Mouse (Mus musculus): ENCODE measurements around the gene Zfyve9. TPM values are rescaled to one million over a fixed set of nuclear protein-coding genes. Genes with fewer than 3 reads are reported as not detected.

The Zfyve9 gene
- polyA plus RNA-seq, 1 experiment = 0.92 TPM

DNA sequence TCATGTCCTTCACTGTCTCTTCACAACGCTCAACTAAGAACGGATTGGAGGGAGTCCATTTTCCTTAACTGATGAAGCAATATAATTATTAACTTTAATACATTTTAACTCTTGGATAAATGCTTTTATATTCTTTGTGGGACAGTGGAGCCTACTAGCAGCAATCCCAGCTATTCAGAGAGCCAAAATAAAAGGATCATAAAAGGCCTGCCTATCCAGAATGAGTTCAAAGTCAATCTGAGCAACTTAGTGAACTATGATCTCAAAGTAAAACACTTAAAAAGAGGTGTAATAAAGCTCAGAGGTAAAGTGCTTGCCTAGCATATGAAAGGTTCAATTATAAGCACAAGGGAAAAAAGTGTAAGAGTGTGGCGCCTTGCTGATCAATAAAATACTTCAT lies 21.0 kb downstream of the Zfyve9 start:
- WGBS = 82% methylated on average over 3 of the region's 3 CpGs
- Histone ChIP-seq H3K27ac (ENCODE audit: control insufficient read depth, insufficient read depth, low read depth, low read length, poor library complexity) (no peak overlapping the region), H3K4me3 (replicated peaks; ENCODE audit: control insufficient read depth, low read depth, low read length) (no peak overlapping the region), H3K4me1 (ENCODE audit: control insufficient read depth, insufficient read depth, low read length) (no peaks in the 10 kb centered on the region)
- no peak for TF ChIP-seq CTCF (IDR thresholded peaks at IDR 0.05; ENCODE audit: control insufficient read depth, insufficient read depth, low read length)
- TF ChIP-seq POLR2A (IDR thresholded peaks at IDR 0.05; ENCODE audit: borderline replicate concordance, control insufficient read depth, low read depth, low read length) = no peak

DNA sequence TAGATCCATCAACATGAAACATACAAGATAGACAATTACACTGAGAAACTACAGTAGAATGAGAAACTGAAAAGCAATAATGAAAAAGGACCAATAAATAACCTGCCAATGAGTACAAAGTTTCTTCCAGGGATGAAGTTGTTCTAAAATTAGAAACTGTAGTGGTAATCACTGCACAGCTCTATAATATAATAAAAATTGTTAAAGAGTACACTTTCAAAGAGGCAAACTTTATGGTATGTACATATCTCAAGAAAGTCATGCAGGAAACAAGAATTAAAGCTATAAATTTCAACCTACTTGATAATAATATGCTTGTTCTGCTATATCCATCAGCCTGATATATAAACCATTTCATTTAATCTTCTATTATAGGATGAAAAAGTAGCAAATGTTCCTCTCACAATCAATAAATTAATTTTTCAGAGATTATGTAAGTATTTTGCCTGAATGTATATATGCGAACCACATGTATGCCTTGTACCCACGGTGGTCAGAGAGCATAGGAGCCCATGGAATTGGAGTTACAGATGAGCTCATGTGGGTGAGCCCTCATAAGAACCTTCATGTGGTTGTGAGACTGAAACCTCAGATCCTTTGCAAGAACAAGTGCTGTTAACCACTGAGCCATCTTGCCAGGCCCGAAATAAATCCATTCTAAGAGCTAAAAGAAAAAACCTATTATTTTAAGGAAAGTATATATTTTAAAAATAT lies 34.3 kb downstream of the Zfyve9 start:
- Histone ChIP-seq H3K4me1 (ENCODE audit: control insufficient read depth, insufficient read depth, low read length) (no peaks in the 10 kb centered on the region), H3K4me3 (replicated peaks; ENCODE audit: control insufficient read depth, low read depth, low read length) (no peak overlapping the region), H3K27ac (ENCODE audit: control insufficient read depth, insufficient read depth, low read depth, low read length, poor library complexity) (no peak overlapping the region)
- TF ChIP-seq CTCF (IDR thresholded peaks at IDR 0.05; ENCODE audit: control insufficient read depth, insufficient read depth, low read length) (no peak), POLR2A (IDR thresholded peaks at IDR 0.05; ENCODE audit: borderline replicate concordance, control insufficient read depth, low read depth, low read length) (no peak)
- 77% methylated on average over 3 of the region's 3 CpGs for WGBS

DNA sequence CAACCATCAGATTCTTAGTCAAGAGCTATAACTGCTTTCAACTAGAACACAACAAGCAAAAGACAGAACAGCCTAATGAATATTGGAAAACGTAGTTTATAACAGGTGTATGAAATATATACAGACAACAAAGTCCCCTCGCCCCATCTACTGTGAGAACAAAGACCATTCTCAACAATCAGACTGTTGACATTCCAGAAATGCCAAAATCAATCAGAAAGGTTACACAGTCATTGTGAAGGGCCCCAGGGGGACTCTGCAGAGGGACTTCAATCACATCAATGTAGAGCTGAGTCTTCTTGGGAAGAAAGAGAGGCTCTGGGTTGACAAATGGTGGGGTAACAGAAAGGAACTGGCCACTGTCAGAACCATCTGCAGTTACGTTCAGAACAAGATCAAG lies 49.0 kb downstream of the Zfyve9 start:
- 64% methylated on average over 3 of the region's 3 CpGs for WGBS
- TF ChIP-seq CTCF (IDR thresholded peaks at IDR 0.05; ENCODE audit: control insufficient read depth, insufficient read depth, low read length) = no peak
- TF ChIP-seq POLR2A (IDR thresholded peaks at IDR 0.05; ENCODE audit: borderline replicate concordance, control insufficient read depth, low read depth, low read length) = no peak
- Histone ChIP-seq H3K4me3 (replicated peaks; ENCODE audit: control insufficient read depth, low read depth, low read length) (no peak overlapping the region), H3K4me1 (ENCODE audit: control insufficient read depth, insufficient read depth, low read length) (no peaks in the 10 kb centered on the region), H3K27ac (ENCODE audit: control insufficient read depth, insufficient read depth, low read depth, low read length, poor library complexity) (no peak overlapping the region)

DNA sequence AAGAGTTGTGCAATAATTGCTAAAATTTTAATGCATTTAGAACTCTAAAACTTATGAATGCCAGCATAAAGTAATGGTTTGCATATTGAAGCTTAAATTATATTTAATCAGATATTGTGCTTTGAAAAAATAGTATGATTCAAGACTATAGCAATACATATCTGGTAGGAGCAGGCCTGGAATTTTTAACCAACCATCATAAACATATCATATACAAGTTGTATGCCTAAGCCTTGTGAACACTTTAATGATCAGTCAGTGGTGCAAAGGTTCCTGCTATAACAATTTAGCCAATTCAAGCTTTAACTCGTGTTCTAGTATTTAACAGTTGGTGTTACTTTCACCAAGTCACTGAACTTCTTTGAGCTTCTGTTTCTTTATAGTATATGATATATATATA lies 50.1 kb downstream of the Zfyve9 start:
- TF ChIP-seq CTCF (IDR thresholded peaks at IDR 0.05; ENCODE audit: control insufficient read depth, insufficient read depth, low read length) = no peak
- no peak overlapping the region for H3K27ac ChIP-seq (ENCODE audit: control insufficient read depth, insufficient read depth, low read depth, low read length, poor library complexity)
- H3K4me3 ChIP-seq (replicated peaks; ENCODE audit: control insufficient read depth, low read depth, low read length) = no peak overlapping the region
- 57% methylated on average over 1 of the region's 1 CpGs for WGBS
- no peaks in the 10 kb centered on the region for H3K4me1 ChIP-seq (ENCODE audit: control insufficient read depth, insufficient read depth, low read length)

DNA sequence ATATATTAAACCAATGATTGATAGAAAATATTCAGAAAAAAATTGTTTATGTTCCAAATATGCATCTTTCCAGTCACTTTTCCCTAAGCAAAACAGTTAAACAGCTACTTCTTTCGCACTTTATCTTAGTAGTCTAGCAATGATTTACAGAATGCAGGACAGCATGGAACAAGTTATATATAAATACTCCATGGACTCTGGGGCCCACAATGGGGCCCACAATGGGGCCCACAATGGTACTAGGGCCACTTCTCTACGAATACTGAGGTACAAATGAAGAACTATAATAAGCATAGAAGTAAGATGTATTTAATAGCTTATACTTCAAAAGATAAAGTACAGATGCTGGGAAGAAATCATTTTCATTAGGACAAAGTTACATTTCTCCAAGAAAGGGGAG lies 56.5 kb downstream of the Zfyve9 start:
- TF ChIP-seq CTCF (IDR thresholded peaks at IDR 0.05; ENCODE audit: control insufficient read depth, insufficient read depth, low read length) (no peak), POLR2A (IDR thresholded peaks at IDR 0.05; ENCODE audit: borderline replicate concordance, control insufficient read depth, low read depth, low read length) (no peak)
- Histone ChIP-seq H3K27ac (ENCODE audit: control insufficient read depth, insufficient read depth, low read depth, low read length, poor library complexity) (no peak overlapping the region), H3K4me3 (replicated peaks; ENCODE audit: control insufficient read depth, low read depth, low read length) (no peak overlapping the region), H3K4me1 (ENCODE audit: control insufficient read depth, insufficient read depth, low read length) (no peaks in the 10 kb centered on the region)
- WGBS = 70% methylated on average over 2 of the region's 2 CpGs

DNA sequence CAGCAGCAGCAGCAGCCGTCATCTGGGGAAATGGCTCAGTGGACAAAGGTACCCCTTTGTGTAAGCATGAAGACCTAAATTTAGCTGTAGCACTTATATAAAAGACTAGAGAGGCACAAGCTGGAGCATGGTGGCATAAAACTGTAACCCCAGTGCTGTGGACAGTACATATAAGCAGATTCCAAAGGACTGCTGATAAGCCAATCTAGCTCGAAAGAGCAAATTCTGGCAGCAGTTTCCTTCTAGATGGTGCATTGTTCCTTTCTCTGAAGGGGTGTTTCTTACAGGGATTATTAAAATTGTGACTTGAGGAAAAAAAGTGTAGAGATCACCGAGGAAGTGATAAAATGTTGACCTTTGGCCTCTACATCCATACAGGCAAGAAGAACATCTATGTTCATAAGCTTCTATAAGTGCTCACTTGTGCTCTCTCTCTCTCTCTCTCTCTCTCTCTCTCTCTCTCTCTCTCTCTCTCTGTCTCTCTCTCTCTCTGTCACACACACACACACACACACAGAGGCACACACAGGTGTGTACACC lies 59.3 kb downstream of the Zfyve9 start:
- 60% methylated on average over 3 of the region's 3 CpGs for WGBS
- TF ChIP-seq CTCF (IDR thresholded peaks at IDR 0.05; ENCODE audit: control insufficient read depth, insufficient read depth, low read length) (no peak), POLR2A (IDR thresholded peaks at IDR 0.05; ENCODE audit: borderline replicate concordance, control insufficient read depth, low read depth, low read length) (no peak)
- H3K4me1 ChIP-seq (ENCODE audit: control insufficient read depth, insufficient read depth, low read length) = no peaks in the 10 kb centered on the region

DNA sequence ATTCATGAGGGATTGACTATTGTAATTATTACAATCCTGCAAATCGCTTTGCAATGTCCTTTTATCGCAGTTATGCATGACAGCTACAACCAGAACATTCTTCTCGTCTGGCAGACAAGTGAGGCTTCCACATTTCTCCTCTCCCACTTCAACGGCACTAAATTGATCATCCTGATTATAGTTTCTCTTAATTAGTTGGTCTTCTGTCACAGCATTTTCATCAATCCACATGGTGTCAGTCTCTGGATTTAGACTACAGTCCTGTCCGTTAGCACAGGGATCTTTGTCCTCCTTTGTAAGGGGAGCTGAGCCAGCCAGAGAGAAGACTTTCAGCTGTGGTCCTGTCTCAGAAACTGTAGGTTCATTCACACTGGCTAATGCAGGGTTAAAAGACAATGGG lies 61.2 kb downstream of the Zfyve9 start, which contains the start of gene 3110021N24Rik:
3110021N24Rik (plus strand) TSS at position 301 of the 400 bp plus-strand sequence.
- Histone ChIP-seq H3K4me1 (ENCODE audit: control insufficient read depth, insufficient read depth, low read length) (no peaks in the 10 kb centered on the region), H3K27ac (ENCODE audit: control insufficient read depth, insufficient read depth, low read depth, low read length, poor library complexity) (no peak within 1 kb of the TSS), H3K4me3 (replicated peaks; ENCODE audit: control insufficient read depth, low read depth, low read length) (no peak within 1 kb of the TSS)
- WGBS = 80% methylated on average over 5 of the region's 5 CpGs
- TF ChIP-seq POLR2A (IDR thresholded peaks at IDR 0.05; ENCODE audit: borderline replicate concordance, control insufficient read depth, low read depth, low read length) = no peak
- no peak for TF ChIP-seq CTCF (IDR thresholded peaks at IDR 0.05; ENCODE audit: control insufficient read depth, insufficient read depth, low read length)

More for the DNA sequence above, 59.3 kb downstream of the Zfyve9 start:
- no peak overlapping the region for H3K4me3 ChIP-seq (replicated peaks; ENCODE audit: control insufficient read depth, low read depth, low read length)
- no peak overlapping the region for H3K27ac ChIP-seq (ENCODE audit: control insufficient read depth, insufficient read depth, low read depth, low read length, poor library complexity)

DNA sequence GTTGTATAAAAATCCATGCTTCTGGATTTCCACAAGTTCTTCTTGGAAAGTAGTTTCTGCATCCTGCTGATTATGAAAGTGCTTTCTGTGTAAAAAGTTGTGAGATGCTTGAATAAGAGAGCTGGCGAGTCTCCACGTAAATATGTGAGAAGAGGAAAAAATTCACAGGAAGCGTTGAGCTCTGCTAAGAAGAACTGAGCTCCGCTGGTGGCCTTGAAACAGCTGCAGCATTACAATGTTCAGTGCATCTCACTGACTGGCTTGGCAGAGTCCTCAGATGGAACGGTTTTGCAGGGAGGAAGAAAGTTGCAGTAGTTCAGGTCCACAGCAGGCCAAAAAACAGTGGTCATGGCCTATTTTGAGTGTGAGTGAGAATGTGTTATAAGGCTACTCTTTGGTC lies 72.4 kb downstream of the Zfyve9 start:
- no peaks in the 10 kb centered on the region for H3K4me1 ChIP-seq (ENCODE audit: control insufficient read depth, insufficient read depth, low read length)
- 66% methylated on average over 5 of the region's 5 CpGs for WGBS
- TF ChIP-seq POLR2A (IDR thresholded peaks at IDR 0.05; ENCODE audit: borderline replicate concordance, control insufficient read depth, low read depth, low read length) (no peak), CTCF (IDR thresholded peaks at IDR 0.05; ENCODE audit: control insufficient read depth, insufficient read depth, low read length) (no peak)
- H3K27ac ChIP-seq (ENCODE audit: control insufficient read depth, insufficient read depth, low read depth, low read length, poor library complexity) = no peak overlapping the region
- H3K4me3 ChIP-seq (replicated peaks; ENCODE audit: control insufficient read depth, low read depth, low read length) = no peak overlapping the region
